In genomic region chr15:85672376-85672775, GRCm38 (mm10) we compare ENCODE assay signal across 8 mouse cellular contexts.
DNase-seq lines count a peak whose midpoint lies in the region; ATAC-seq and TF ChIP-seq lines count a peak whose summit lies in the region.

No protein-coding gene starts in this region.

- peaks cover 47% of the 10 kb centered on the region for H3K4me1 ChIP-seq in heart, postnatal 0 days (ENCODE audit: control insufficient read depth, insufficient read depth)
- peaks cover 20% of the 10 kb centered on the region for H3K4me1 ChIP-seq in bone marrow macrophage, adult 2 months (ENCODE audit: control insufficient read depth, insufficient read depth, low read length)
- H3K4me1 ChIP-seq in hindbrain, embryonic 10.5 days (replicated peaks), result peaks cover 23% of the 10 kb centered on the region
- peaks cover 55% of the 10 kb centered on the region for H3K4me1 ChIP-seq in midbrain, embryonic 13.5 days (replicated peaks)

- TF ChIP-seq EP300 in heart, postnatal 0 days (IDR thresholded peaks at IDR 0.05; ENCODE audit: low read depth), result no peak

- H3K9ac ChIP-seq in heart, postnatal 0 days (replicated peaks; ENCODE audit: low read depth, low read length), result peak overlapping the region; percentile 98
- peak overlapping the region; percentile 93 for H3K9ac ChIP-seq in midbrain, embryonic 13.5 days (replicated peaks)

- peak overlapping the region; percentile 100 for H3K27ac ChIP-seq in heart, postnatal 0 days (ENCODE audit: low read depth)
- no peak overlapping the region for H3K27ac ChIP-seq in bone marrow macrophage, adult 2 months (ENCODE audit: insufficient read depth, low read depth, low read length)
- no peak overlapping the region for H3K27ac ChIP-seq in hindbrain, embryonic 10.5 days
- peak overlapping the region; percentile 96 for H3K27ac ChIP-seq in midbrain, embryonic 13.5 days

- H3K27me3 ChIP-seq in heart, postnatal 0 days (ENCODE audit: control insufficient read depth, insufficient read depth, low read length), result no peaks in the 10 kb centered on the region
- peaks cover 99% of the 10 kb centered on the region for H3K27me3 ChIP-seq in hindbrain, embryonic 10.5 days (ENCODE audit: insufficient read depth, poor library complexity, severe bottlenecking)
- peaks cover 86% of the 10 kb centered on the region for H3K27me3 ChIP-seq in midbrain, embryonic 13.5 days

- no peak for DNase-seq in heart, postnatal 0 days (ENCODE audit: low spot score)
- DNase-seq in heart, postnatal 36 days, result no peak
- DNase-seq in hindbrain, embryonic 10.5 days (ENCODE audit: low spot score), result no peak
- no peak for DNase-seq in spleen, postnatal 14 days (ENCODE audit: low spot score in 2 of 2)
- DNase-seq in yolk sac, embryonic 10.5 days (ENCODE audit: low spot score), result no peak
- DNase-seq in layer of hippocampus, adult 8-10 months (ENCODE audit: low spot score in 2 of 2), result no peak

- TF ChIP-seq CTCF in heart, postnatal 0 days (IDR thresholded peaks at IDR 0.05; ENCODE audit: low read depth), result no peak
- no peak for TF ChIP-seq CTCF in bone marrow macrophage, adult 2 months (IDR thresholded peaks at IDR 0.05; ENCODE audit: low read depth, low read length)

- no peaks in the 10 kb centered on the region for H3K9me3 ChIP-seq in heart, postnatal 0 days (replicated peaks; ENCODE audit: control insufficient read depth, low read length)
- H3K9me3 ChIP-seq in hindbrain, embryonic 10.5 days, result no peaks in the 10 kb centered on the region
- no peaks in the 10 kb centered on the region for H3K9me3 ChIP-seq in midbrain, embryonic 13.5 days

- ATAC-seq in heart, postnatal 0 days (ENCODE audit: insufficient read depth, low read depth), result no peak
- no peak for ATAC-seq in midbrain, embryonic 13.5 days

- peak overlapping the region; percentile 64 for H3K4me2 ChIP-seq in heart, postnatal 0 days (ENCODE audit: low read depth, low read length)
- peak overlapping the region; percentile 74 for H3K4me2 ChIP-seq in midbrain, embryonic 13.5 days (replicated peaks)

- TF ChIP-seq POLR2A in bone marrow macrophage, adult 2 months (IDR thresholded peaks at IDR 0.05; ENCODE audit: borderline replicate concordance, low read depth, low read length), result no peak

- 47% methylated on average over 3 of the region's 3 CpGs for WGBS in heart, postnatal 0 days
- WGBS in hindbrain, embryonic 10.5 days, result 84% methylated on average over 3 of the region's 3 CpGs
- 85% methylated on average over 3 of the region's 3 CpGs for WGBS in midbrain, embryonic 13.5 days

- H3K36me3 ChIP-seq in heart, postnatal 0 days (replicated peaks; ENCODE audit: control insufficient read depth, insufficient read depth, low read length), result peaks cover 13% of the 10 kb centered on the region; the same call in 1 of the 2 replicates
- H3K36me3 ChIP-seq in hindbrain, embryonic 10.5 days, result no peaks in the 10 kb centered on the region
- H3K36me3 ChIP-seq in midbrain, embryonic 13.5 days, result no peaks in the 10 kb centered on the region; the same call in 1 of the 2 replicates

- H3K4me3 ChIP-seq in heart, postnatal 0 days (ENCODE audit: low read depth, low read length), result peak overlapping the region; percentile 84
- peak overlapping the region; percentile 91 for H3K4me3 ChIP-seq in bone marrow macrophage, adult 2 months (ENCODE audit: insufficient read depth, low read length)
- H3K4me3 ChIP-seq in hindbrain, embryonic 10.5 days, result peak overlapping the region; percentile 59; the same call in 1 of the 2 replicates
- peak overlapping the region; percentile 78 for H3K4me3 ChIP-seq in midbrain, embryonic 13.5 days (replicated peaks)

- intact Hi-C loops in heart, postnatal 36 days (cut with DNase I), result loop anchor here (2.0 kb wide), 2 partner anchors 36 to 62 kb away; no protein-coding TSS in a partner anchor

Comparison
In these comparisons a context has a peak if more than half of its experiments do, and no peak if none do; other contexts are left out.
1. H3K27ac ChIP-seq: peak in heart, postnatal 0 days (single experiment) and midbrain, embryonic 13.5 days (single experiment); none in bone marrow macrophage, adult 2 months (single experiment) and hindbrain, embryonic 10.5 days (single experiment).
2. Peak in every context shown above with its lines, with median percentiles within 50 percentile points of each other: H3K4me3 ChIP-seq.